Mouse (Mus musculus): ENCODE measurements around the gene Baz2b.

Gene Baz2b

GRCm38 (mm10) chr2:59992488-59993189 is 217.0 kb downstream of the Baz2b start:
- no peak for DNase-seq

GRCm38 (mm10) chr2:59991775-59992174 is 217.9 kb downstream of the Baz2b start:
- no peak for DNase-seq

- DNase-seq, result no peak
Observed at GRCm38 (mm10) chr2:59987521-59987920, 222.1 kb downstream of the Baz2b start.

DNA sequence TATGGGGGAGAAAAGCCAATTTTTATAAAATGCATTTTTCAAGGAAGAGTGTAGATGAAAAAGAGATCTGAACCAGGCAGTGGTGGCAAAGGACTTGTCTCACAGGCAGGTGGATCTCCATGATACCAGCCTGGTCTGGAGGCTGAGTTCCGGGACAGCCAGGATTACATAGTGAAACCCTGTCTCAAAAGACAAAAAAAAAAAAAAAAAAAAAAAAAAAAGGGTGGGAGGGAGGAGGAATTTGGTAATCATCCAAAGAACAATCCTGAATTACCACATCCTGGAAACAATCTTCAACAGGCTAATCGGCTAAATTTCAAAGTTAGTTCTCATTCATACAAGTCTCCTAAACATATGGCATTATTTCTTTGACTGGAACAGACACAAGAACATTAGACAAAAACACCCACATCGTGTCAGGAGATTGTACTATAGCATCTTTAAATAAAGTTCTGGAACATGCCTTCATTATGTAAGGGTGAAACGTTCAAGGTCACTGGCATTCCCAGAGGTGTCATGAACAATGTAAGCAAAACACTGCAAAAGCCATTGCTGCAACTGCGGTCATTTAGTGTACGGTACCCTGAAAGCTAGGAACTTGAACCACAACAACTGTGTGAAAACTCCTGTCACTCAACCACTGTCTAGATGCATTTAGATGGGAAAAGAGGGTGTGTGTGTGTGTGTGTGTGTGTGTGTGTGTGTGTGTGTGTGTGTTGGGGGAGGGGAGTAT is 230.0 kb downstream of the Baz2b start:
- DNase-seq, result no peak

DNA sequence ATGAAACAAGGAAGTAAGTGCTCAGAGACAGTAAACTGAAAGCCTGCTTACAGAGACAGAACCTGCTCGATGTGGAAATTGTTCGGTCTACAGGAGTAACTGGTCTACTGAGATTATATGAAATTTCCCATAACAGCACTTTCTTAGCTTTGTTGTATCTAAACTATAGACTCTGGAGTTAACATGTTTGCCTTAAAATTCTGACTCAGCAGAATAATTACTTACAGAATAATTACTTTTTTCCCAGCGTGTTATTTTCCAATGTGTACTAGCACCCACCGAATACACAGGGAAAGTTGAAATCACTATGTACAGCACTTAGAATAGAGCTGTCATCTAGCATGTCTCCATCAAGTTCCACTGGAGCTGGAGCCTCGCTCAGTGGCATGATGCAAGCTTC is 233.0 kb downstream of the Baz2b start:
- no peak for DNase-seq

DNA sequence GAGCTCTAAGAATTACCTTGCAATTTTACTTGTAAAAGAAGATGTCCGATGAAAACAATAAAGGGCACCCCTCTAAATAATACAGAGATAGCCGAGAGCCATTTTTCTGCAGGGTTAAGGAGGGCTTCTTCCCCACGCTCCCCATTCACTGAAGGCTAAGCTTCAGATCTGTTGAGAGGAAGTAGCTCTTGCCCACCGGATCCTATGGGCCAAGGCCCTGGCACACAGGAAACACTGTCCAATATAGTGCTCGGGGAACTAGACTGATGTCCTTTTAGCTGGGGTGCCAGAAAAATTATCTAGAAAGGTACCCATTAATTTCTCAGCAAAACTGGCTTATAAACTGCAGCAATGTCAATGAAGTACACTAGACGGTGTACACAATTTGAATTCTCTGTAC is 233.9 kb downstream of the Baz2b start:
- DNase-seq, result no peak

- DNase-seq, result no peak
Observed at GRCm38 (mm10) chr2:59973962-59974361, 235.7 kb downstream of the Baz2b start.

GRCm38 (mm10) chr2:59973104-59973641 is 236.5 kb downstream of the Baz2b start:
- no peak for DNase-seq

DNA sequence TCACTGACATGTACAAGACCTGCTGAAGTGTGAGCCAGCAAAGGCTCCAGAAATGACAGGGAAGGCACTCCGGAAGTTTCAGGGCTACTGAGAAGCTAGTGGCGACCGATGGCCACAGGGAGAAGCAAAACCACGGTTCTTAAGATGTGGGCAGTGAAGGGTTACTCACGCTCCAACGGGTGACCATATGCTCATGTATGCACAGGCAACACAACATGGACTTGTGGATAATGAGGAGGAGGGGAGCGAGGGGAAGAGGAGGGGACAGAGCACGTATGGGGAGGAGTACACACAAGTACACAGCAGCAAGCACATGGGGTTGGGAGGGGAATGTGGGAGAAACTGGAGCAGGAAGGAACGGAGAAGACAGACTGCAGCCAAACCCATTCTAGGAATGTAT is 239.1 kb downstream of the Baz2b start:
- DNase-seq, result no peak

DNA sequence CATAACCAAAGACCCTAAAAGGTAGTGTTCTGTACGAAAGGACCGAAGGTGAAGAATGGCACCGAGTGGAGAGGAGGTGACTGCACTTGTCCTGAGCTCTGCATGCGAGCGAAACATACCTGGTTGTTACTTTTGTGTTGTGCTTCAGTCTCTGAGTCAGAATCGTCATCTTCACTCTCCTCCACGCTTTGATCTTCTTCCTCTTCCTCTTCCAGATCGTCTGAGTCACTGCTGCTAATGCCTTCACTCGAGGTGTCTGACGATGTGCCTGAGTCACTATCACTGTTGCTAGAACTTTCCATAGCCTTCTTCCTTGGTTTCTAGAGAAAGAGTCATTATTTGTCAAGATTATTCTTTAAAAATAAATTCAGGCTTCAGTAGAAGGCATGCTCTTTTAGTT is 240.5 kb downstream of the Baz2b start:
- DNase-seq, result no peak

DNA sequence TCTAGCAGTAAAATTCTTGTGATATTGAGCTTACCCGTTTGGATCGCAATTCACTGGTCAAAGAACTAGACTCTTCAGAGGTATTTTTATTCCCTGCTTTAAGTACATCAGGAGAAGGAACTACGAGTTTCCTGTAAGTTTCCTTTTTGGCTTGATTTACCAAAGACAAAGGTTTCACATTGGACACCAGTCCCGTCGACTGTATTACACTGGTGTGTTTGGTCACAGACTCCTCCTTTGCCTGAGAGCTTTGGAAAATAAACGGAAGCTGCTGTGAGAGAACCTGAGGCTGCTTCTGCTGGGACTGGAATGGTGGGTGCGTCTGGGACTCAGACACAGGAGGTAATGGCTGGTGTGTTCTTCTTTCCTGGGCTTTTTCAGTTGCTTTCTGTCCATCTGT is 241.0 kb downstream of the Baz2b start:
- no peak for DNase-seq

DNA sequence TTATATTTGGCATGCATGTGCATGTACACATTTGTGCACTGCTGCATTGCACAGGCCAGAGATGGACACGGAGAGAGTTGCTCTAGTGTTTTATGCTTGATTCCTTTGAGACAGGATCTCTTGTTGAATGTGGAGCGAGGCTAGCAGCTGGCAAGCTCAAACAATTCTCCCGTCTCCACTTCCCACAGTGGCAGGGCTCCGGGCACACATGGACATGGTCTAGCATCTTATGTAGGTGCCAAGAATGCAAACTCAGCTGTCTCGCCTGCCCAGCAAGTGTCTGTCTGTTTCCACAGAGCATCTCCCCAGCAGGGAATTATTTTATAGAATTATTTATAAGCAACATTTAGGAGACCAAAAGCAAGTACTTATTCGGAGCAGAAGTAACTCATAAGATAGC is 243.2 kb downstream of the Baz2b start:
- DNase-seq, result no peak

DNA sequence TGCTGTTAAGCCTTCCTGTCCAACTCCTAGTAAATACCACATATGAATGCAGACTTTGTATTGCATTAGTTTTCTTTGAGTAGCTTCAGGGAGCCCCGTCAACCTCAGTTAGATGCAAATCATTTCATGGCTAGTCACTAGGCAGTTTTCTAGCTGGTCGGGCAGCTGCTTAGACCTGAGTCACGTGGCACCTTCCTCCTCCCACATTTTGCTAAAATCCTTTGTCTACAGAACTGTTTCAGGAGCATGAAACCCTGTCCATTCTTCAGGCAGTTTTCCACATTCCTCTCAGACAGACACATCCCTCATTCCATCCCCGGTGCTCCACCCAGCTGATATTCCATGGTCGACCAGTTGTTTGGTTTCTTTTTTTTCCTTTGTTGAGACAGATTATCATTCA is 246.6 kb downstream of the Baz2b start:
- DNase-seq, result no peak

DNA sequence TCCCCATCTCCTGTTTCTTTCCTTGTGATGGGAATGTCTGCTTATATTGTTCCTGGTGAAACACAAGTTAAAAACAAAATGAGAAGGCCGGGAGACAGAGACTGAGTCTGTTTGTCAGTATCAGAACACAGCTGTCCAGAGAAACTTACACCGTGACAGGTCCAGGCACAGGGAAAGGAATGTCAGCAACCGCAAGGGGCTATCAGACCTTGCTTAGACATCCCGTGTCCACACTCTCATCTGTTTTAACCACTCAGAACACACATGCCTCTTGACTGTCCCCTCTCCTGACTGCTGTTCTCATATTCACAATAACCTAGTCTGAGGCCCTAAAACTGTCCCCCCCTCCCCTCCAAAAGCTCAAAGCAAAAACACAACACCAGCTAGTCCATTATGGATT is 247.1 kb downstream of the Baz2b start:
- no peak for DNase-seq

- no peak for DNase-seq
Observed at GRCm38 (mm10) chr2:59960495-59960772, 249.2 kb downstream of the Baz2b start.

DNA sequence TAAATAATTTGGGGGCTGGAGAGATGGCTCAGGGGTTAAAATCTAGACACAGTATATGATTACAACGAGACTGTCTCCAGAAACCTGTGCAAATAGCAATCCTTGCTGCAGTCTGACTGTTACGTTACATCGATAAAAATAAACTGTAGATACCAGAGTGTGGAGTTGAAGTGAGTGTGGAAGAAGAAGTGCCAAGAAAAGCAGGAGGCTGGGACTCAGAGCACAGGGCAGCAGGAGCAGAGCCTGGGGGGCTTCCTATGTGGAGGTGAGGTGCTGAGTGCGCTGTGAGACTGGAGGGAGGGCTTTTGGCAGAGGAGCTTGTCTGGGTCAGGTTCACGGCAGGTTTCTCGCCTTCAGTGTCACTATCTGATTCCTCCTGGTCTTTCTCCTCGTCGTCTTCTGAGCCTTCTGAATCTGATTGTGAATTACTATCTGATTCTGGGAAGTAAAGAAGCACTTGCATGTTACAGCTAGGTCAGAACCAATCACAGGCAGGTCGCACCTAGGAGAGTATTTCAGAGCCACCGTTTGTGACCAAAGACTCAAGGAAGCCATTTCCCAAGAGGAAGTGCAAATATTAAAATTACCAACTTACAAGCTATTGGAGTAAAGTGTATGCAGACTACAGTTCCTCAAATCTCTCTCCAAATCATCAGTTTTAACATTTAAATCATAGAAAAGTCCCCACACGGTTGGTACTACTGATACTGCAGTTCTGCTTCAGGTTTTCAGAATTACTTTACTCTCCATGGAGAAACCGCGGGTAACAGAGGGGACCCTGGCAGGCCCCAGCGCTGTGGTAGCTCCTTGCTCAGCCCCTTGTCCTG is 249.8 kb downstream of the Baz2b start:
- no peak for DNase-seq

GRCm38 (mm10) chr2:59958543-59958942 is 251.1 kb downstream of the Baz2b start:
- DNase-seq, result no peak

- no peak for DNase-seq
Observed at GRCm38 (mm10) chr2:59955916-59956315, 253.7 kb downstream of the Baz2b start.

DNA sequence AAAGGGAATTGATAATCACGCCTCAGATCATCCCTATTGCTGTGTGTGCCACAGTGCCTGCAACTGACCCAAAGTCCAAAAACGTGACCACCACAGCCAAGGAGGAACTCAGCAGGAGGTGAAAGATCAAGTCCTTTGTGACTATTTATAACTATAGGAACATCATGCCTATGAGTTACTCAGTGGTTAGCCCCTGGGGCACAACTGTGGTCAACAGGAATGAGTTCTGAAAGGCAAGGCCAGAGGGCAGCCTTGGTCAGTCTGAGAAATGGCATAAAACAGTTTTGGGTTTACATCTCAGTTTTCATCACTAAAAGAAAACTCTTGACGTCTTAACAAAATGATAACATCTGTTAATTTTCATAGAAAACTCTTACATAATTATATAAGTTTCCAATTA is 254.8 kb downstream of the Baz2b start:
- DNase-seq, result no peak

GRCm38 (mm10) chr2:59952286-59953014 is 257.2 kb downstream of the Baz2b start:
- DNase-seq, result no peak

DNA sequence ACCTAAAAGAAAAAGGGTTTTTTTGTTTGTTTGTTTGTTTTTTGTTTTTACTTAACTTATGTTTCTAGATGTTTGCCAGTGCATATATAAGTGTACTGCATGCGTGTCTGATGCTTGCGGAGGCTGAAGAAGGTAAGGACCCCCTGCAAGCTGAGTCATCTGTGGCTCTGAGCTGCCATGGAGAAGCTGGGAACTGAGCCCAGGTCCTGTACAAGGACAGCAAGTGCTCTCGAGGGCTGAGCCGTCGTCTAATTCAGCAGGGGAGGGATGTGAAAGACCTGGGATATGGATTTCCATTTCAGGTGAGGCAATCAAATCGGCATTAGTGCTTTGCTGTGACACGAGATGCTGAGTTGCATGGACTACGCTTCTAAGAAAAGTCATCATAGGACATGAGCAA is 257.9 kb downstream of the Baz2b start:
- no peak for DNase-seq

DNA sequence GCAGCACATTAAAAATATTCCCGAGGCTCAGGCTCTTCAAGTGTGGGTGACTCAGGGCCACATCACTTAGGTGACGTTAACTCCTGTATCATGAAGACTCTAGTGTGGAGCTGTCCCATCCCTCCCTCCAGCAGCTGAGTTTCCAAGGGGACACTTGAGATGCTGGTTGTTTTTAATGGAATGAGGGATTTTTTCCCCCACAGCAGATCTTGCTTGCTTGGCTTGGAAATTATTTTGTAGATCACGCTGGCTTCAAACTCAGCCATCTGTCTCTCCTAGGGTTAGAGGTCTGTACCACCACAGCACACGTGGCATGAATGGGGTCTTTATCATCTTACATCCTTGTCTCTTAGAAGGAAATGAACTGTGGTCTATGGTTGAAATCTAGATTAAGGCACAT is 258.5 kb downstream of the Baz2b start:
- no peak for DNase-seq

DNA sequence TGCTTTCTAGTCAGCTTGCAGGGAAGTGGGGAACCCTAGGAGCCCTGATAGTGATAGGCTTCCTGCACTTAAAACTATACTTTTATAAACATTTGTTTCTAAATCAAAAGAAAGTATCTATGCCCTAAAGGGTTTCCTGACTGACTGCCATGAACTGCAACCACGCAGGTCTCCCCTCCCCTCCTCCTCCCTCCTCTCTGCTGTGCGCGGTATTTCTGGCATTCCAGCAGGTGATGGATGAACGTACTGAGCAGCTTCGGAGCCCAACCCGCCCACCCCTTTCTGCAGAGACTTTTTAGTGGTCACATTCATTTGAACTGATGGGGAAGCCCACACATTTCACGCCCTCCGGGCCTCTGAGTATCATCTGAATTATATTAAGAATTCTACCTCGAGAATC is 273.3 kb downstream of the Baz2b start:
- peak; percentile 12 for DNase-seq
